Mouse (Mus musculus) forebrain, embryonic 12.5 days (tissue): ENCODE data around the gene Cdk8. TPM values are rescaled to one million over a fixed set of nuclear protein-coding genes. Genes with fewer than 3 reads are reported as not detected.

Experiments used
- ATAC-seq: fragments of 200-750 bp; cut with Nextera tagmentation; 2 replicates; pipeline ENCODE4 v1.8.0; 2017; ENCODE audit warnings: moderate TSS enrichment; ENCODE audit not compliant: low FRiP score
- H3K27ac ChIP-seq: fragments of 300-500 bp; sonication (generic); 2 replicates; pipeline ENCODE4 v1.5.1; 2016; ENCODE audit warnings: mild to moderate bottlenecking
- H3K27me3 ChIP-seq: fragments of 300-500 bp; sonication (generic); 2 replicates; pipeline ENCODE4 v1.6.1; 2016; ENCODE audit warnings: mild to moderate bottlenecking
- H3K36me3 ChIP-seq: fragments of 300-500 bp; sonication (generic); replicated peaks from 2 replicates; pipeline ENCODE4 v1.6.1; 2016; ENCODE audit warnings: mild to moderate bottlenecking
- H3K4me1 ChIP-seq: fragments of 300-500 bp; sonication (generic); 2 replicates; pipeline ENCODE4 v1.6.1; 2016
- H3K4me2 ChIP-seq: fragments of 300-500 bp; sonication (generic); 2 replicates; pipeline ENCODE4 v1.6.1; 2016; ENCODE audit warnings: mild to moderate bottlenecking, moderate library complexity
- H3K4me3 ChIP-seq: fragments of 300-500 bp; sonication (generic); replicated peaks from 2 replicates; pipeline ENCODE4 v1.5.1; 2016; ENCODE audit warnings: mild to moderate bottlenecking
- H3K9ac ChIP-seq: fragments of 300-500 bp; sonication (generic); 2 replicates; pipeline ENCODE4 v1.6.1; 2016; ENCODE audit warnings: mild to moderate bottlenecking
- H3K9me3 ChIP-seq: fragments of 300-500 bp; sonication (generic); 2 replicates; pipeline ENCODE4 v1.6.1; 2016
- WGBS: fragments of 180-500 bp; shearing (Covaris S2); methylation state at CpG from one replicate; pipeline ENCODE4 v1.1.7; 2016; 5-methylcytosine and 5-hydroxymethylcytosine counted together
- polyA plus RNA-seq: library from polyadenylated mRNA; unstranded; fragments of >200 nt; fragmentation: Nextera tagmentation; extraction: Ambion mirVana; gene quantifications from 2 replicates; pipeline ENCODE4 v1.2.1, GENCODE M21; 2016

Gene Cdk8
- polyA plus RNA-seq, 1 experiment from 2014 or later = 33.4 TPM

GRCm38 (mm10) chr5:146347081-146347480 lies 116.1 kb downstream of the Cdk8 start:
- no peaks in the 10 kb centered on the region for H3K9me3 ChIP-seq
- no peaks in the 10 kb centered on the region for H3K36me3 ChIP-seq
- H3K4me2 ChIP-seq = no peak overlapping the region
- 83% methylated on average over 6 of the region's 6 CpGs for WGBS
- H3K4me3 ChIP-seq = no peak overlapping the region
- H3K4me1 ChIP-seq = no peaks in the 10 kb centered on the region
- ATAC-seq = no peak
- no peaks in the 10 kb centered on the region for H3K27me3 ChIP-seq
- H3K9ac ChIP-seq = no peak overlapping the region
- no peak overlapping the region for H3K27ac ChIP-seq

- no peak overlapping the region for H3K9ac ChIP-seq
- no peak overlapping the region for H3K27ac ChIP-seq
- no peaks in the 10 kb centered on the region for H3K36me3 ChIP-seq
- H3K4me2 ChIP-seq = no peak overlapping the region
- ATAC-seq = no peak
- WGBS = 79% methylated on average over 3 of the region's 3 CpGs
- H3K4me1 ChIP-seq = no peaks in the 10 kb centered on the region
- H3K27me3 ChIP-seq = no peaks in the 10 kb centered on the region
- no peak overlapping the region for H3K4me3 ChIP-seq
- no peaks in the 10 kb centered on the region for H3K9me3 ChIP-seq
These were observed 118.2 kb downstream of the Cdk8 start for GRCm38 (mm10) chr5:146349183-146349582.

- Histone ChIP-seq H3K9ac (no peak overlapping the region), H3K4me1 (no peaks in the 10 kb centered on the region), H3K4me3 (no peak overlapping the region), H3K27ac (no peak overlapping the region), H3K4me2 (no peak overlapping the region), H3K27me3 (no peaks in the 10 kb centered on the region), H3K36me3 (no peaks in the 10 kb centered on the region), H3K9me3 (no peaks in the 10 kb centered on the region)
- ATAC-seq = no peak
- 88% methylated on average over 11 of the region's 11 CpGs for WGBS
These were observed 119.8 kb downstream of the Cdk8 start for GRCm38 (mm10) chr5:146350784-146351183.

- WGBS = 87% methylated on average over 7 of the region's 7 CpGs
- Histone ChIP-seq H3K4me1 (no peaks in the 10 kb centered on the region), H3K4me2 (no peak overlapping the region), H3K27me3 (no peaks in the 10 kb centered on the region), H3K9ac (no peak overlapping the region), H3K27ac (no peak overlapping the region), H3K4me3 (no peak overlapping the region), H3K9me3 (no peaks in the 10 kb centered on the region), H3K36me3 (no peaks in the 10 kb centered on the region)
- ATAC-seq = no peak
These were observed 121.0 kb downstream of the Cdk8 start for GRCm38 (mm10) chr5:146352006-146352405.

Other genes with a start within 250 kb of the Cdk8 start
- gene Cyp3a25, start 221.6 kb upstream of the Cdk8 start, polyA plus RNA-seq = not detected in 2 replicates
- not detected in 2 replicates for gene Cyp3a59, start 152.0 kb upstream of the Cdk8 start, polyA plus RNA-seq
- not detected in 2 replicates for gene Gm5565, start 70.7 kb upstream of the Cdk8 start, polyA plus RNA-seq
- not detected in 2 replicates for gene Gm6309, start 60.5 kb upstream of the Cdk8 start, polyA plus RNA-seq
- gene 1700001J03Rik, start 45.9 kb upstream of the Cdk8 start, polyA plus RNA-seq = not detected in 2 replicates
- gene Rnf6, start 9.7 kb upstream of the Cdk8 start, polyA plus RNA-seq = 24.2 and 26.5 TPM in 2 replicates
- 7.2 and 8.4 TPM in 2 replicates for gene Wasf3, start 153.8 kb downstream of the Cdk8 start, polyA plus RNA-seq